Mouse (Mus musculus): ENCODE measurements around the gene Lamb1. TPM values are rescaled to one million over a fixed set of nuclear protein-coding genes. Genes with fewer than 3 reads are reported as not detected.

The Lamb1 gene
- 0.23 TPM in 1 of 2 replicates, not detected in the other for total RNA-seq (2017)

DNA sequence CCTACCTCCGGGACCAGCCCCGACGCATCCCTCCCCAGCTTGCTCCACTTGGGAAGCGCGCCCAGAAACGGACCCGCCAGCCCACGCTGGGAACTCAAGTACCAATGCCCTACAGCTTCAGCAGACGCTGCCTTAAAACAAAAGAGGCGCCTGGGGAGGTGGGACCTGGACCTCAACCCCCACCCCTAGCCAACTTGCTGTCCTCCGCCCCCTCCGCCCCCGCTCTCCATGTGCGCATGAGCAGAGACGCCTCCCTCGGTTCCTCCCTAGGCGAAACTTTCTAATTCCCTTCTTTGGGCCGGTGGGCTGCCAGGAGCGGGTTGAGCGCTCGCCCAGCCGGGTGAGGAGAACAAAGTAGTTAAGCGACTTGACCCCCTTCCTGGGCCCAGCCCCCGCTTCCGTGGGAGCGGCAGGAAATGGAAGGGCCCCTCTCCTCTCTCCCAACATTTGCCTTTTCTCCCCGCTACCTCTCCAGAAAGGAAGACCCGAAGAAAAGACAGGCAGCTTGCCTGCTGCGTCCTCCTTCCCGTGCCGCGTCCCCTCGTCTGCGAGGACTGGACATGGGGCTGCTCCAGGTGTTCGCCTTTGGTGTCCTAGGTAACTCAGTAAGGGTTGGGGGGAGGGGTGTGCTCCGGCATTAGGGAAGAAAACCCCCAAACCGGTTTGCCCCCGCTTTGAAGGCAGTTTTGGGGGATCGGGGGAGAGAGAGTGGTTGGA lies at the start of gene Lamb1:
Lamb1 (plus strand) TSS at position 230 of the 717 bp plus-strand sequence.
- ATAC-seq (ENCODE audit: extremely low read depth, insufficient number of reproducible peaks, low FRiP score, poor library complexity, severe bottlenecking), result no peak

DNA sequence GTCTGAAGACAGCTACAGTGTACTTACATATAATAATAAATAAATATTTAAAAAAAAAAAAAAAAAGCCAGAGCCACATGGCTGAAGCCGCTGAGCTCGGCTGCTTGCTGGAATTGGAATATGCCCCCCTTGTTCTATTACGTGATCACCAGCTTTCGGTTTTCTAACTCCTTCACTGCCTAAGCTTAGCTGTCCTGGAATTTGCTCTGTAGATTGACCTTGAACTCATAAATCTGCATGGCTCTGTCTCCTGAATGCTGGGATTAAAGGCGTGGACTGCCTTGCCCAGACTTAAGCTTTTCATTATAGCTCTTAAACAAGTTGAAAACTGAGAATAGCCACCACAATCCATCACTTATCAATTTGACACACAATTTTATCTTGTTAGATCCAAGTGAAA lies 47.8 kb upstream of the Lamb1 start:
- ATAC-seq (ENCODE audit: extremely low read depth, insufficient number of reproducible peaks, low FRiP score, poor library complexity, severe bottlenecking), result no peak

DNA sequence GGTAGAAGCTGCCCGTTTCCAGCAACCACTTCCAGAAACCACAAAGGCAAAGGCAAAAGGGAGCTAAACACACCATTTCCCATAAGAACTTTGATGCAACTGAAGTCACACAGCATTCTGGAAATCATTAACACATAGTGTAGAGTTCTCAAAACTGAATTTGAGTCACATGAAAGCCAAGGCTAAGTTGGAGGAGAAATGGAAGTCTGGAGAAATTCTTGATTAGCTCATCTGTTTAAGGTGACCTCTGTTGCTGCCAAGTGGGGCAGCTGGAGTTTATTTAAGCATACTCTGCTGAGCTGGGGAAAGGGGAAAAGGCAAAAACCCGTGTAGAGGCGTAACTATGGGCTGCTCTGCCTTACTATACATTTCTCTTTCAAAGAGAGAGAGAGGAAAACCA lies 46.3 kb upstream of the Lamb1 start:
- ATAC-seq (ENCODE audit: extremely low read depth, insufficient number of reproducible peaks, low FRiP score, poor library complexity, severe bottlenecking), result no peak

DNA sequence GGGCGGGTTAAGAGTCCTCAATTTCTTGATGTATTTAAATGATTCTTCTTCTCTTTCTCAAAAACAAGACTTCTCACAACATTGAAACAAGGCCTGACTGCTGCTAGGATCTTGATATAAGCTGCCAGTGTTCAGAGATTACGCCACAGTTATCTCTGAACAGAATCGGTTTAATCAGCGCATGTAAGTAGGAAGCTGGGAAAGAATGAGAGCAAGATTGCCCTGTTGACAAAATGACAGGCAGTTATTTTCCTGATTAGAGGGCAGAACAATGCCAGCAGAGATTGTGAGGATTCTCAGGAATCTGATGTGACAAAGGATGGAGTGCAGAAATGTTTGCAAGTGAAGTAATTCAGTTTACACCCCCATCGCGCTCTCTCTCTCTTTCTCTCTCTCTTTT lies 43.5 kb upstream of the Lamb1 start:
- no peak for ATAC-seq (ENCODE audit: extremely low read depth, insufficient number of reproducible peaks, low FRiP score, poor library complexity, severe bottlenecking)

DNA sequence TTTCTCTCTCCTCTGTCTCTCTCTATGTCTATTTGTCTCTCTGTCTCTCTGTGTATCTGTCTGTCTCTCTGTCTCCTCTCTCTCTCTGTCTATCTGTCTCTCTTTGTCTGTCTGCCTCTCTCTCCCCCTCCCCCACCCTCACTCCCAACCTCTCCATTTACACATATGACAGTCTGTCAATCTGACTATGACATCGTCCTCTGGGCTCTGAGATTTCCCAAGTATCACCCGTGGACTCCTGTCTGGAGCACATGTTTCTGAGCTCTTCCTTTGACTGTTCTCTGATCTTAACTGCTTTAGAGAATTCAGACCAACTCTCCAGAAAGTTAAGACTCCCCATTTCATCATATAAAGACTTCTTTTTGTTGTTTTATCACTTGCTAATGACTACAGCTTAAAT lies 42.8 kb upstream of the Lamb1 start:
- no peak for ATAC-seq (ENCODE audit: extremely low read depth, insufficient number of reproducible peaks, low FRiP score, poor library complexity, severe bottlenecking)

DNA sequence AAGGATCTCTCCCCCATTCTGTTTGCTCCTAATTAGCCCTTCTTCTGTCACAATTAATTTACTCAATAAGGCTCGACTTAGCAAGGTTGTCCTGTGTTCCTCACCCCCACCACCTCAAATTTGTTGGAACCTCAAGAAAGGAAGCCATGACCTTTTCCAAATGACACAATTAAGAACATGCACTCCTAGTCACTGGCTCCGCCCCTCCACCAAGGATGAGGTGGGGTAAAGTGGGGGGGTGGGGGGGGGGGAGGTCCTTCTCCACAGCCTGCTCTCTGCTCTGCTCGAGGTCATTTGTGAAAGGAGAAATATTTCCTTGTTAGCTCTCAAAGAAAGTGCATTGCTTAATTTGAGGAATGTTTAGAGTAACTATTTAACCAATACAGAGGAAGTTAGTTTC lies 42.3 kb upstream of the Lamb1 start:
- no peak for ATAC-seq (ENCODE audit: extremely low read depth, insufficient number of reproducible peaks, low FRiP score, poor library complexity, severe bottlenecking)

DNA sequence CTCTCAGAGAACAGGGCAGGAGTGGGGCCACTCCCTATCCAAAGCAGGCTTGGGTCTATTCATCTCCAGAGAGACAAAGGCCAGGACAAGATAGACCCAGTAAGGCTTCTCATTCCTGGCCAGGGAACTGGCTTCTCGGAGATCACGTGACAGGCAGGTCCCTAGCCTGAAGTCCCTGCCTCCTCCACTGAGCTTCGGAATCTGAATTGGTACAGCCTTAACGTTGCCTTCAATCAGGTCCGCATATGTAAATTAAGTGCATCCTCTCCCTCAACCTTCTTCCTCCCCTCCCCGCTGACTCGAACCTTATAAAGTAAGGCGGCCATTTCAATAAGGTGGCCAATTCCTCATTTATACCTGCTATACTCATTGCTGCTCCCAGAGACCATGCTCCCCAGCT lies 39.6 kb upstream of the Lamb1 start:
- no peak for ATAC-seq (ENCODE audit: extremely low read depth, insufficient number of reproducible peaks, low FRiP score, poor library complexity, severe bottlenecking)

DNA sequence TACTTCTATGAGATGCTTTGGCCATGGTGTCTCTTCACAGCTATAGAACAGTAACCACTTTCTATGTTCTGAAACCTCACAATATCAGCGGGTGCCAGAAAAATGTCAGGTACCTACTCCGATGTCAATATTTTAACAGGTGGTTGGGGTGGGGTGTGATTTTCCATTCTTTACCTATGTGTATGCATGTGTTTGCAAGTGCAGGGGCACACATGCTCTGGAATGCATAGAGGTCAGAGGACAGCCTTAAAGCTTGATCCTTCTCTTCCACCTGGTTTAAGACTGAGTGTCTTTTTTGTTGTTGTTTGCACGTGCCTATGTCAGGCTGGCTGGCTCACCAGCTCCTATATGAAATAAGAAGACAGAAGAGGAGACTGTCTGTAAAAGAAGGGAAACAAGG lies 37.9 kb upstream of the Lamb1 start:
- no peak for ATAC-seq (ENCODE audit: extremely low read depth, insufficient number of reproducible peaks, low FRiP score, poor library complexity, severe bottlenecking)

DNA sequence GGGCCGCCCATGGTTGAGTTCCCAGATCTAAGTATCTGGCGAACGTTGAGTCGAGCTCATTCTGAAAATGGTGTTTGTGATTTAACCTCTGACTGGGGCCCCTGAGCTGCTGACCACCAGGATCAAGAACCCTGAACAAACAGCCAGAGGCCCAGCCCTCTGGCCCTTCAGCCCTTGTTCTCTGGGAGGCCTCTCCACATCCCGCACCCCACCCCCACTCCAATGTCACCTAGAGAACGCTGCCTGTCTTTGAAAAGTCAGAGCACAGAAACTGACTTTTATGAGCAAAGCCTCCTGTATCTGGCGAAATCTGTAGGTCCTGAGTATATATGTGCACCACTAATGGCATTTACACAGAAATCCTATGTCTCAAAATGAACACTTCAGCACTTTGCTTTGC lies 36.2 kb upstream of the Lamb1 start:
- ATAC-seq (ENCODE audit: extremely low read depth, insufficient number of reproducible peaks, low FRiP score, poor library complexity, severe bottlenecking), result no peak

DNA sequence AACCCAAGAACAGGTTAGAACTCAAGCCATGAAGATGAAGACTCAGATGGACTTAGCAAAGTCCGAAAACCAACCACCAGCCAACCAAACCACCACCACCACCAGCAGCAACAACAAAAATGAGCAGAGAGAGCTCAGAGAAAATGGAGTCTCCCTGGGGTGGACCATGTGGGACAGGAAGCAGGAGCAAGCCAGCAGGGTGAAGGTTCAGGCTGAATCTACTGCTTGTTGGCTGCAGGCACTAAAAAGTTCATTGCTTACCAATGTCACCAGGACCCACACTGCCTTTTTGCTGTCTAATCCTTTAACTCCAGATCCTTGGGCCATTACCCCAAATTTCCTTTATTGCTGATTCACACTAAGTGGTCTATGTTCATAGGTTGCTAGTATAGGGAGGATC lies 32.4 kb upstream of the Lamb1 start:
- no peak for ATAC-seq (ENCODE audit: extremely low read depth, insufficient number of reproducible peaks, low FRiP score, poor library complexity, severe bottlenecking)

DNA sequence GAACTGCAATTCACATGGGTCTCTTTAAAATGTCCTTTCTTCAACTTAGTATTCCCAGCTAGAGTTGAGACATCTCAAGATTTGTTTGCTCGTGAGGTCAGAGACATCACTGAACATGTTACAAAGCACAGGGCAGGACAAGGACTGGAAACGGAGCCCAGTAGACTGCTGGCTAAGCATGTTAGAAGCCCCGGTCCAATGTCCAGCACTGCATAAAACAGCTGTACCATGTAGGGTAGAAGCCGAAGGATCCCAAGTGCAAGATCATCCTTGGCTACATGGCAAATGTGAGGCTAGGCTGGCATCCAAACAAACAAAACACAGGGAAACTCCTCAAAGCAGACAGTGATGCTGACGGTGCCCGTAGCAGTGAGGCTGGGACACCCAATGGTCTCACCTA lies 30.0 kb upstream of the Lamb1 start:
- ATAC-seq (ENCODE audit: extremely low read depth, insufficient number of reproducible peaks, low FRiP score, poor library complexity, severe bottlenecking), result no peak

DNA sequence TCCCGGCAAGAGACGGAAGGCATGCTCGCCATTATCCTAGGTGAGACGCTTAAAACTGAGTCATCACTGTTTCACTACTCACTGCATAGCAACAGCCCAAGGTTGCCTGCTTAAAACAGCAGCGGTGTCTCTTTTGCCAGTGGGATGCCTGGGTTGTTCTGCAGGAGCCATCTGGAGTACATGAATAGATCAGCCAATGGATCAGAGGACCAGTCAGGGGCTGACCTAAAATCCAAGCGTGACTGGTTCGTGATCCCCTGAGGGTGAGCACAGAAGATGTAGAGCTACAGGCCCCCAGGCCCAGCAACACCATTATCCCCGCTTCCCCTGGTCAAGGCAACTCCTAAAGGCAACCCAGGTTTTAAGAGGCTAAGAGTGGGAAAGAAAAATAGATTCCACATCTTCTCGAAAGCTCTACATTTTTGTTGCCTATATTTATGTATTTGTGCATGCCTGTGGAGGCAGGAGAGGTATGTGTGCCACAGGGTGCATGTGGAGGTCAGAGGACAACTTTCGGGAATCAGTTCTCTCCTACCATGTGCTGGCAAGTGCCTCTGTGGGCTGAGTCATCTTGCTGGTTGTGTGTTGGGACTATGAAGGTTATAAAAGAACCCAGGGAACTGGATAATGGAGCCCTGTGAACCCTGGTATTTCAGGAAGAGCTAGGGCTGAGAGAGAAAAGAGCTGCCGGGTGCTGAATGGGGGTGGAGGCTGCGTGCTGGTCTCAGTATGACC lies 28.0 kb upstream of the Lamb1 start:
- ATAC-seq (ENCODE audit: extremely low read depth, insufficient number of reproducible peaks, low FRiP score, poor library complexity, severe bottlenecking), result no peak

DNA sequence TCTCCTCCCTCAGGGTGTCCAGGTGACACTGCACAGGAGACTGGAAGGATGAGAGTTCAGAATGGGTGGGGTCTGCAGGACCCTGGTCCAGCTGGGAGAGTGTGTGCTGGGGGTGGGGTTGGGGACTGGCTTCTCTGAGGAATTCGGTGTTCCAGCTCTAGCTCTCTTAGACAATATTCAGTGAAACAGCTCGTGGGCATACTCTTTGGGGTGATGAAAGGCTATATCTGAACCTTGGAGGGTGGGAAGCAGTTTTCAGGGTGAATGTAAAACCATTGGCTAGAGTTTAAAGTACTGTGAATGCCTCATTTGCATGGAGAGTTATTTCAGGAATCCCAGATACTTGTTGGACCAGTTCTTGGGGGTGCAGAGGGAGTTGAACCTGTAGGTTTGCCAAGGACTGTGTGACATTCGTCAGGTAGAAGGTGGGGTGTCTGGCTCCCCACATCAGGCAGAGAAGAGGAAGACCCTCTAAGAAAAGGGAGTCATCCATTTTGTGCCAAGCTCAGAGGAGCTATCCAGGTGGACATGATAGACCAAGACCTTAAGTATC lies 25.9 kb upstream of the Lamb1 start:
- no peak for ATAC-seq (ENCODE audit: extremely low read depth, insufficient number of reproducible peaks, low FRiP score, poor library complexity, severe bottlenecking)

DNA sequence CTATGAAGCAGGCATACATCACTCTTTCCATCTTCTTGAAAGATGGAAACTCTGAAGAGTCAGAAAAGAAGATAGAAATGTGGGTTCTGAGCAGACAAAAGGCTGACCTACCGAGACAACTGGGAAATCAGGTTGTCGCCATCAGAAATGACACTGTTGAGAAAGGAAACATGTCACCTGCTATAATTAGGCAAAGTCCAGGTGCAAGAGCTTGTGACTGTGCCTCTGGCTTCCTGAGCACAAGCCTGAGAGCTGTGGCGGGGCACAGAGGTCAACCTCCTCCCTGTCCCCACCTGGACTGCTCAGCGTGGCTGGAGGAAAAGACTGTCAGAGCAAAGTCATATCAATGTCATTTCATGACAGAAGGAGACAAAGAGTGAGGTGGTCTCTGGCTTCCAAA lies 25.2 kb upstream of the Lamb1 start:
- ATAC-seq (ENCODE audit: extremely low read depth, insufficient number of reproducible peaks, low FRiP score, poor library complexity, severe bottlenecking), result no peak

DNA sequence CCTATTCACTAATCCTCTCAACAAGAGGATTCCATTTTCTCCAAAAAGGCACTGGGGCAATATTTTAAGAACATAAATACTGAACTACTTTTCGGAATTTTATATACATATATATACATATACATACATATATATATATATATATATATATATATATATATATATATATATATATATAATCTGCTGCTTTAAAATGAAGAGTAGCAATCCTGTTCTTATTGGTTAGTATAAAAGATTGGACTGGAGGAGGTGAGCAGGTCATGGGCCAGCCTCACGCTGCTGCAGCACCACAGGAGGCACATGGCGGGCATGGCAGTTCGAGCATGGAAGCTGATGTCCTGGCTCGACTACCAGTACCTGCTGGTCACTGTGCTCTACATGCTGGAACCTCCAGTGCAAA lies 24.6 kb upstream of the Lamb1 start, which contains the start of gene Gm6993:
Gm6993 (plus strand) TSS at position 301 of the 400 bp plus-strand sequence.
- ATAC-seq (ENCODE audit: extremely low read depth, insufficient number of reproducible peaks, low FRiP score, poor library complexity, severe bottlenecking), result no peak

DNA sequence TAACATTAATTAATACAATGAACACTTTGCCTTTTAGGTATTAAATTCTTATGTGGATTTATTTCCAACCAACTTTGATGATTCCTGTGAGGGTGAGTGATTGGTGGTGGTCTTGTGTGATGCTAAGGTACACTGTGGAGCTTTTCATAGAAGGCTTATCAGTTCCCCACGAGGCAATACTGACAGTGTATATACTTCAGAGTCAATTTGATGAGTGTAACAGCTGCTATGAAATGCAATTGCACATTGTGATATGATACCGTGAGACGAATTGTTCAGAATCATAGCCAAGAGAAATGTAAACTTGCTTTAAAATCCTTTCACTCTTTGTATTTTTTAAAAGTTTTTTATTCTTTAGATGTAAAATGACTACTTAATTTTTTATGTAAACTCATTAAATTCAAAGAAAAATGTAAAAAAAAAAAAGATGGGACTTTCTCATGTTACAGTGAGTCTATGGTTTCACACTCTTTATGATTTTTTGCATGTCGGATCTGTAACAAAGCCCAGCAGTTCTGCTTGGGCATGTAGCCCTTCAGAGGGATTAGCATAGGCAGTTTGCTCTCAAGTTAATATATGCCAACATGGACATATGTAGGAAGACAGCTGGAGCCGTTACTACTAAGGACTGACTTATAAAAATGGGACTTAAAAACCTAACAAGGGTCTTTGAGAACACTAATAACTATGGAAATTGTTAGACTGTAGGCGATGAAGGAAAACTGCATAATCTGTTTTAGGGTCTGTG lies 23.3 kb upstream of the Lamb1 start:
- no peak for ATAC-seq (ENCODE audit: extremely low read depth, insufficient number of reproducible peaks, low FRiP score, poor library complexity, severe bottlenecking)

DNA sequence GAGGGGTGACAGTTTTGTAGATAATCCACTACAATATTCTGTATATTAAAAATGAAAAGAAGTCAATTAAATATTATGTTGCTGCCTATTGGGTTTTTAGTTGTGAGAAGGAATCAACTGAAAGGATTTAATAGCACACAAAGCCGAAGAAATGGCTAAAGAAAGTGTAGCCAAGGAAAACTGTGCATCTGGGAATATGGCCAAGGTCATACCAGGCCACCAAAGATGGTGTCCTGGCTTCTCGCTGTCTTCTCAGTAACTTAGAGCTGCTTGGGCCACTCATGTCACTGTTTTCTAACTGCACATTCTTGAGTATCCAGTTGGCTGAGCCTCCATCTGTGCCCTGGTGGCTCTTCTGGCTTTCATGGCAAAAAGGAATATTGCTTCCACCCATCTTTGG lies 21.0 kb upstream of the Lamb1 start:
- ATAC-seq (ENCODE audit: extremely low read depth, insufficient number of reproducible peaks, low FRiP score, poor library complexity, severe bottlenecking), result no peak

DNA sequence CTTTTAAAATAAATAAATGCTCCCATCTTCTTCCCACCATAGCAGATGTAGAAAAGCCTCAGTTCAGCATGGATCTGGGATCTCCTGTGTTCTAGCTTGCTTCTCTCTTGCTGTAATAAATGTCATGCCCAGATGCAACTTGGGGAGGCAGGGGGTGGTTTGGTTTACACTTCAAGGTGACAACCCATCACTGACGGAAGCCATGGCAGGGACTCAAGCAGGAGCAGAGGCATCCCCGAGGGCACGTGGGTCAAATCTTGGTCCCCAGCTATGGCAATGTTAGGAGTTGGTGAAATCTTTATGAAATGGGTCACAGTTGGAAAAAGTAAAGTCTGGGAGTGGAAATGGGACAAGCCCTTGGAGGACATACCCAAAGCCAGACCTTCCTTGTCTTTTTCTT lies 20.3 kb upstream of the Lamb1 start:
- no peak for ATAC-seq (ENCODE audit: extremely low read depth, insufficient number of reproducible peaks, low FRiP score, poor library complexity, severe bottlenecking)

DNA sequence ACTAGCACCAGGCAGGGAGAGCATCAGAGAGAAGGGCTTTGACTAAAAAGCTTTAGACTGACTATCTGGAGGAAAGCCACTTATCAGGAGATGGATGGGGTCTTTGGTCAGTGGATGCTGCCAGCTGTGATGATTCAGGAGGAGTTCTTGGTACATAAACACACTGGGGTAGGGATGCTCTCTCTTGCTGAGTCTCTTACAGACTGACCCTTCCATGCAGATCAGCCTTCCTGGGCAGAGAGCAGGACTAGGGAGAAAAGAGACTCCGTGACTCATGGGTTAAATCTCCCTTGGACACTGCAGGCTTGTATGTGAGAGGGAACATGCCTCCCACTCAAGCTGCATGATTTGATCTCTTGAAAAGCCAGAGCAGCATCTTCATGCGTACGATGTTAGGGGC lies 18.9 kb upstream of the Lamb1 start:
- no peak for ATAC-seq (ENCODE audit: extremely low read depth, insufficient number of reproducible peaks, low FRiP score, poor library complexity, severe bottlenecking)

DNA sequence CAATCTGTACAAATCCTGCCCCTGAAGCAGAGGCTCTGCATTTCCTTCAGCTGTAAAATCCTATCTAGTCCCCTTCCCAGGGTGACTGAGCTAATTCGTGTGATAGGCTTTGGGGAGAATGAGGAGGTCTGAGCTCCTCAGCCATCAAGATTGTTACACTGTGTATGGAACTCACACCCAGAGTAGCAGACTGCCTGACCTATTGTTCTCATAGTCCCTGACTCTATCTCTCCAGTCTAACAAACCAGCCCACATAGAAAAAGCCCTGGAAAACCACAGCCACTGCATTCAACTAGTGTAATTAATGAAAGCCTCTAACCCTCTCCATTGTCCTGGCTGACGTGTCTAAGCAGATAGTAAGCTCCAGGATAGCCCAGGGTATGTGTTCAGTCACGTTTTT lies 18.4 kb upstream of the Lamb1 start:
- ATAC-seq (ENCODE audit: extremely low read depth, insufficient number of reproducible peaks, low FRiP score, poor library complexity, severe bottlenecking), result no peak
